Mouse (Mus musculus) hindbrain, embryonic 12.5 days (tissue): Measurements from ENCODE around the gene Pdilt. TPM values are rescaled to one million over a fixed set of nuclear protein-coding genes. Genes with fewer than 3 reads are reported as not detected.

Experiments used
- ATAC-seq: fragments of 200-750 bp; cut with Nextera tagmentation; 2 replicates; pipeline ENCODE4 v1.8.0; 2017; ENCODE audit warnings: moderate TSS enrichment; ENCODE audit not compliant: low FRiP score
- H3K27ac ChIP-seq: fragments of 300-500 bp; sonication (generic); 2 replicates; pipeline ENCODE4 v1.5.1; 2016; ENCODE audit warnings: mild to moderate bottlenecking
- H3K27me3 ChIP-seq: fragments of 300-500 bp; sonication (generic); 2 replicates; pipeline ENCODE4 v1.6.1; 2016; ENCODE audit warnings: mild to moderate bottlenecking
- H3K36me3 ChIP-seq: fragments of 300-500 bp; sonication (generic); 2 replicates; pipeline ENCODE4 v1.6.1; 2016; ENCODE audit warnings: mild to moderate bottlenecking
- H3K4me1 ChIP-seq: fragments of 300-500 bp; sonication (generic); 2 replicates; pipeline ENCODE4 v1.6.1; 2016
- H3K4me2 ChIP-seq: fragments of 300-500 bp; sonication (generic); replicated peaks from 2 replicates; pipeline ENCODE4 v1.6.1; 2016; ENCODE audit warnings: mild to moderate bottlenecking
- H3K4me3 ChIP-seq: fragments of 300-500 bp; sonication (generic); 2 replicates; pipeline ENCODE4 v1.5.1; 2016; ENCODE audit warnings: mild to moderate bottlenecking
- H3K9ac ChIP-seq: fragments of 300-500 bp; sonication (generic); 2 replicates; pipeline ENCODE4 v1.6.1; 2016; ENCODE audit warnings: mild to moderate bottlenecking, moderate library complexity
- H3K9me3 ChIP-seq: fragments of 300-500 bp; sonication (generic); replicated peaks from 2 replicates; pipeline ENCODE4 v1.6.1; 2016; ENCODE audit warnings: mild to moderate bottlenecking
- WGBS: fragments of 180-500 bp; shearing (Covaris S2); methylation state at CpG from one replicate; pipeline ENCODE4 v1.1.7; 2016; 5-methylcytosine and 5-hydroxymethylcytosine counted together
- polyA plus RNA-seq: library from polyadenylated mRNA; unstranded; fragments of >200 nt; fragmentation: Nextera tagmentation; extraction: Ambion mirVana; gene quantifications from 2 replicates; pipeline ENCODE4 v1.2.1, GENCODE M21; 2016

The Pdilt gene
- polyA plus RNA-seq, 1 experiment from 2014 or later = 0.43 TPM

GRCm38 (mm10) chr7:119484154-119484553 lies 39.1 kb downstream of the Pdilt start:
- Histone ChIP-seq H3K4me1 (no peaks in the 10 kb centered on the region), H3K9me3 (no peaks in the 10 kb centered on the region), H3K4me2 (no peak overlapping the region), H3K27ac (no peak overlapping the region), H3K36me3 (no peaks in the 10 kb centered on the region), H3K27me3 (no peaks in the 10 kb centered on the region), H3K4me3 (no peak overlapping the region), H3K9ac (no peak overlapping the region)
- ATAC-seq = no peak
- 84% methylated on average over 4 of the region's 4 CpGs for WGBS

DNA sequence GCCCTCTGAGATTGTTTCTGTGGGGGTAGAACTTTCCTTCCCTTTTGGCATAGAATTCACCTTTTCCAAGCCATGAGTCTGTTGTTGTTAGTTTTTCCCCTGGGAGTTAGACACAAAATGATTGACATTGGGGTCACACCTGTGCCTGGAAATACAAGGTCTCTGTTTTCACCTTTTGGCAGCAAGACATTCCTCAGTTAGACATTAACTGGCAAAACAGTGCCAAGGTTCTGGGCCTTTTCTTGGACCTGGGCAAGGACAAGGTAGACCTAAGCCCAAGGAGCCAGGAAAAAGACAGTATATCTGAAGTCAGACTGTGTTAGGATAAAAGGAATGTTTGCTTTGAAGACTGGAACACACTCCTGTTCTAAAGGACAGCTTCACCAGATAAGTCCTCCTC lies 44.0 kb downstream of the Pdilt start, which contains the start of gene Umod:
Umod (minus strand) TSS at position 27 of the 400 bp plus-strand sequence.
- Histone ChIP-seq H3K9ac (no peak within 1 kb of the TSS), H3K4me1 (no peaks in the 10 kb centered on the region), H3K9me3 (no peaks in the 10 kb centered on the region), H3K4me2 (no peak within 1 kb of the TSS), H3K27ac (no peak within 1 kb of the TSS), H3K36me3 (no peaks in the 10 kb centered on the region), H3K4me3 (no peak within 1 kb of the TSS), H3K27me3 (no peaks in the 10 kb centered on the region)
- ATAC-seq = no peak

- H3K4me2 ChIP-seq = no peak overlapping the region
- no peaks in the 10 kb centered on the region for H3K27me3 ChIP-seq
- no peaks in the 10 kb centered on the region for H3K4me1 ChIP-seq
- WGBS = 72% methylated on average over 33 of the region's 33 CpGs
- H3K36me3 ChIP-seq = no peaks in the 10 kb centered on the region
- no peak overlapping the region for H3K27ac ChIP-seq
- H3K4me3 ChIP-seq = no peak overlapping the region
- H3K9ac ChIP-seq = no peak overlapping the region
- H3K9me3 ChIP-seq = no peaks in the 10 kb centered on the region
- ATAC-seq = 0 out of 2 replicates have a peak, but pooled peaks have one; percentile 16
These were observed 46.5 kb downstream of the Pdilt start for GRCm38 (mm10) chr7:119476500-119477389.

GRCm38 (mm10) chr7:119459185-119459584 lies 64.1 kb downstream of the Pdilt start, which contains the start of gene Gp2:
Gene Gp2, minus strand, starts transcription at chr7:119459285.
- Histone ChIP-seq H3K9ac (no peak within 1 kb of the TSS), H3K9me3 (no peaks in the 10 kb centered on the region), H3K4me1 (no peaks in the 10 kb centered on the region), H3K27ac (no peak within 1 kb of the TSS), H3K4me3 (no peak within 1 kb of the TSS), H3K4me2 (no peak within 1 kb of the TSS), H3K36me3 (no peaks in the 10 kb centered on the region), H3K27me3 (no peaks in the 10 kb centered on the region)
- ATAC-seq = no peak
- 88% methylated on average over 6 of the region's 6 CpGs for WGBS

- no peaks in the 10 kb centered on the region for H3K9me3 ChIP-seq
- no peak for ATAC-seq
- H3K27me3 ChIP-seq = no peaks in the 10 kb centered on the region
- H3K4me2 ChIP-seq = no peak overlapping the region
- no peak overlapping the region for H3K27ac ChIP-seq
- no peaks in the 10 kb centered on the region for H3K36me3 ChIP-seq
- H3K9ac ChIP-seq = no peak overlapping the region
- 85% methylated on average over 7 of the region's 7 CpGs for WGBS
- H3K4me3 ChIP-seq = no peak overlapping the region
- H3K4me1 ChIP-seq = no peaks in the 10 kb centered on the region
These were observed 69.1 kb downstream of the Pdilt start for GRCm38 (mm10) chr7:119454192-119454591.

DNA sequence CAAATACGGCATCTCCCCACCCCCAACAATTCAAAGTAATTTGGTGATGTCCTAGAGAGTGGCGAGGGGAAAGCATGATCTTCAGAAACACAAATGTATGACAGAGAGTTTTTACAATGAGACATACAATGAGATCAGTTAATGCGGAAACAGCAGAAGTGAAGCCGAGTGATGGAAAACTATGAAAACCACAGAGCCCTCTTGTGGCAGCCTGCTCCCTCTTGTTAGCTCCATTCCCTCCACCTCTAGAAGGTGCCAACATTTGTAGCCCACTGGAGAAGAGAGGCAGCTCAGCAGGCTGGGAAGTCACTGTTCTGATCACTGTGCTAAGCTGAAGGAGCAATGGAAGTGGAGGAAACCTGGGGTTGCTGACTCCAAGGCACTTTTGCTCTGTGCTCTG lies 79.4 kb downstream of the Pdilt start:
- no peaks in the 10 kb centered on the region for H3K36me3 ChIP-seq
- H3K4me2 ChIP-seq = no peak overlapping the region
- H3K4me3 ChIP-seq = no peak overlapping the region
- no peak for ATAC-seq
- WGBS = 68% methylated on average over 4 of the region's 4 CpGs
- H3K9me3 ChIP-seq = no peaks in the 10 kb centered on the region
- no peak overlapping the region for H3K9ac ChIP-seq
- no peaks in the 10 kb centered on the region for H3K27me3 ChIP-seq
- no peak overlapping the region for H3K27ac ChIP-seq
- H3K4me1 ChIP-seq = no peaks in the 10 kb centered on the region

DNA sequence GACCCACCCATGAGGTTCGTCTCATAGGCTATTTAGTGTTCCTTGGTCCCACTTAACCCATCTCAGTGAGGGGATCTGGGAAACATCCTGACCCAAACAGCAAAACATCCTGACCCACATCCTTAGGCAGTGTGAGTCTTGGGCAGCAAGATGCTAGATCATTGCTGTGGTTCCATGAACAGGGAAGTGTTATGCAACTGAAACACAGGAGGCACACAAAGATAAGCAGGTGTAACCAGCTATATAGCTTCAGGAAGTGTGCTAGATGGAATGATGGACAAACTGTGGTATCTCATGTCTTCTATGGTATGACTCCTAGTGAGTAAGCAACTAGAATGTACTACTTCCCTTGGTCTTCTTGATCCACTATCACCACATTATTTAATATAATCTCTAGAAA lies 81.4 kb downstream of the Pdilt start:
- Histone ChIP-seq H3K9ac (no peak overlapping the region), H3K4me3 (no peak overlapping the region), H3K27ac (no peak overlapping the region), H3K9me3 (no peaks in the 10 kb centered on the region), H3K27me3 (no peaks in the 10 kb centered on the region), H3K36me3 (no peaks in the 10 kb centered on the region), H3K4me2 (no peak overlapping the region), H3K4me1 (no peaks in the 10 kb centered on the region)
- no peak for ATAC-seq
- 74% methylated on average over 1 of the region's 1 CpGs for WGBS

Other genes with a start within 250 kb of the Pdilt start
- gene Gp2, start 64.2 kb downstream of the Pdilt start, polyA plus RNA-seq = not detected in 2 replicates
- gene Umod, start 44.2 kb downstream of the Pdilt start, polyA plus RNA-seq = not detected in 2 replicates
- not detected in 2 replicates for gene Acsm5, start 4.0 kb downstream of the Pdilt start, polyA plus RNA-seq
- not detected in 2 replicates for gene Acsm2, start 30.9 kb upstream of the Pdilt start, polyA plus RNA-seq
- gene Acsm1, start 83.5 kb upstream of the Pdilt start, polyA plus RNA-seq = not detected in 2 replicates
- gene Acsm4, start 166.5 kb upstream of the Pdilt start, polyA plus RNA-seq = not detected in 2 replicates
- gene Thumpd1, start 197.3 kb upstream of the Pdilt start, polyA plus RNA-seq = 87.7 and 91.2 TPM in 2 replicates
- 0.14 and 0.23 TPM in 2 replicates for gene Acsm3, start 237.4 kb upstream of the Pdilt start, polyA plus RNA-seq